Mouse (Mus musculus): Measurements from ENCODE around the gene Popdc2. TPM values are rescaled to one million over a fixed set of nuclear protein-coding genes. Genes with fewer than 3 reads are reported as not detected.

The Popdc2 gene
- polyA plus RNA-seq, 1 experiment from 2014 or later, result 0.51 TPM

Other genes starting within 250 kb of the Popdc2 start
- not detected in 2 replicates for gene Nr1i2, start 67.4 kb upstream of the Popdc2 start, polyA plus RNA-seq (2015; fragmentation: Nextera tagmentation; extraction: Ambion mirVana)
- gene Maats1, start 20.1 kb upstream of the Popdc2 start, polyA plus RNA-seq (2015; fragmentation: Nextera tagmentation; extraction: Ambion mirVana), result 0.43 and 0.66 TPM in 2 replicates
- 85.4 and 88.6 TPM in 2 replicates for gene Cox17, start 15.2 kb upstream of the Popdc2 start, polyA plus RNA-seq (2015; fragmentation: Nextera tagmentation; extraction: Ambion mirVana)
- gene Gm21987, start 15.2 kb upstream of the Popdc2 start, polyA plus RNA-seq (2015; fragmentation: Nextera tagmentation; extraction: Ambion mirVana), result not detected in 2 replicates
- 0.36 and 0.38 TPM in 2 replicates for gene Pla1a, start 70.9 kb downstream of the Popdc2 start, polyA plus RNA-seq (2015; fragmentation: Nextera tagmentation; extraction: Ambion mirVana)
- gene Adprh, start 90.5 kb downstream of the Popdc2 start, polyA plus RNA-seq (2015; fragmentation: Nextera tagmentation; extraction: Ambion mirVana), result 136 and 140 TPM in 2 replicates
- gene Cd80, start 93.4 kb downstream of the Popdc2 start, polyA plus RNA-seq (2015; fragmentation: Nextera tagmentation; extraction: Ambion mirVana), result 0.41 and 0.52 TPM in 2 replicates
- gene Timmdc1, start 160.5 kb downstream of the Popdc2 start, polyA plus RNA-seq (2015; fragmentation: Nextera tagmentation; extraction: Ambion mirVana), result 34.2 and 36.6 TPM in 2 replicates
- gene Poglut1, start 188.0 kb downstream of the Popdc2 start, polyA plus RNA-seq (2015; fragmentation: Nextera tagmentation; extraction: Ambion mirVana), result 66.0 and 70.5 TPM in 2 replicates
- 37.3 and 46.2 TPM in 2 replicates for gene Tmem39a, start 196.5 kb downstream of the Popdc2 start, polyA plus RNA-seq (2015; fragmentation: Nextera tagmentation; extraction: Ambion mirVana)